Mouse (Mus musculus) fibroblast of lung, adult 2 months (primary cell): ENCODE data around the gene Xirp2.
"Not testable (repeated sequence)": the region's sequence is repeated elsewhere in the genome, so short reads cannot be mapped to it uniquely, and the experiment has no call there.

Source experiments
- DNase-seq: peaks from one replicate; pipeline ENCODE4 v3.0.0-alpha.2; 2011; ENCODE audit warnings: low read depth

Xirp2 gene

GRCm38 (mm10) chr2:67445780-67446179 is at the start of gene Xirp2:
Xirp2 (plus strand) TSS chr2:67446002.
- no peak for DNase-seq

DNA sequence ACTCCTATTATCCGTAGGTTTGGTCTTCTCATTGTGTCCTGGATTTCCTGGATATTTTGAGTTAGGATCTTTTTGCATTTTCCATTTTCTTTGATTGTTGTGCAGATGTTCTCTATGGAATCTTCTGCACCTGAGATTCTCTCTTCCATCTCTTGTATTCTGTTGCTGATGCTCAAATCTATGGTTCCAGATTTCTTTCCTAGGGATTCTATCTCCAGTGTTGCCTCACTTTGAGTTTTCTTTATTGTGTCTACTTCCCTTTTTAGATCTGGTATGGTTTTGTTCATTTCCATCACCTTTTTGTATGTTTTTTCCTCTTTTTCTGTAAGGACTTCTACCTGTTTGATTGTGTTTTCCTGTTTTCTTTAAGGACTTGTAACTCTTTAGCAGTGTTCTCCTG is 32.4 kb upstream of the Xirp2 start, which contains the start of gene Gm21830:
TSS of gene Gm21830 (plus strand) at position 301 of the 400 bp plus-strand sequence.
- DNase-seq: not testable (repeated sequence)

GRCm38 (mm10) chr2:67420853-67421252 is 24.9 kb upstream of the Xirp2 start:
- DNase-seq: no peak

DNA sequence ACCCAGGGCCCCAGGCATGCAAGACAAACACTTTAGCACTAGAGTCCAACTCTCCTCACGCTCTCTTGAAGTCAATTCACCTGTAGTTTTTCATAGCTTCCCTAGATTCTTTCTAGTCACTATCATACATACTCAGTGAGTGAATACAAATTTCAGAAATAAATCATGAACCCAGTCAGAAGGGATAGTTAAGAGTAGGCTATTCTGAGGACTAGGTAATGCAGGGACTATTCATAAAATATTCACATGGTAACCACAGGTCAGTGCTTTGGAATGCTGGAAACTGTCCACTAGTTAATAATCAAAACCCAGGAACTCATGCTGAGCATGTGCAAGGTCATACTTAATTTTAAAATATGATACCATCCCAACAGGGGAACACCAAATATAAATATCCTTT is 23.0 kb upstream of the Xirp2 start:
- no peak for DNase-seq

GRCm38 (mm10) chr2:67433081-67433480 is 12.7 kb upstream of the Xirp2 start, which contains the start of gene Gm26727:
Gm26727 (minus strand) TSS chr2:67433181.
- DNase-seq: no peak

GRCm38 (mm10) chr2:67438309-67438708 is 7.5 kb upstream of the Xirp2 start:
- DNase-seq: no peak

GRCm38 (mm10) chr2:67446772-67447171 is 970 bp downstream of the Xirp2 start:
- no peak for DNase-seq

- no peak for DNase-seq
Measured at GRCm38 (mm10) chr2:67447206-67447605, 1.4 kb downstream of the Xirp2 start.

DNA sequence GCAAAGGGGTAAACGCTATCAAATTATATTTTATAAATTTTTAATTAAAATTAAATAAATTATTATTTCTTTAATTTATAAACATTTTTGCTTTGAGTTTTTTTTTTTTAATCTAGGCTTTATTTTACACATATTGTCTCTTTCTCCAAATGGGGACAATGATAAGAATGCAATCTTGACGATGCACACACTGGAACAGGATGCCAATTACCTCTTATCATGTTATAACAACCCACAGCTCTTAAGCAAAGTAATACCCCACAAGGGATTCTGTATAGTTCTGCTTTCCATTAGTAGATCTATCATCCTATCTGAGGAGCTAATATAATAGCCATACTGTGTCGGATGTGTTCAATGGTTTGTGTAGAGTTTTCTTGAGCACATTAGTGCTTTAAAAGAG is 15.1 kb downstream of the Xirp2 start:
- no peak for DNase-seq

DNA sequence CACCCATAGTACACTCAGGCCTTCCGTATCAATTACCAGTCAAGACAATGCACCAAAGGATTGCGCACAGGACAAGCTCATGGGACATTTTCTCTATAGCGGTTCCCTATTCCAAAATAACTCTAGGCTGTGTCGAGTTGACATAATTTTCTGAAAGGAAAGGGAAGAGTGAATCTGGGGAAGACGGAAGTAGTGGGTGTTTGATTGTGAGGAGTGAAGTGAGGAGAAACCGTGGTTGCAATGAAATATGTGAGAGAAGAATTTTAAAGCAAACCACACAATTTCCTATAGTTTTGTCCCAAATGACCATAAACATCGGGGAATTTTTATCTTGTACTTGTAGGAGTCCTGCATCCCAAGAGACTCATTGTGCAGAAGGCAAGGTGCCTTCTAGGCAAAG is 21.2 kb downstream of the Xirp2 start:
- no peak for DNase-seq

- DNase-seq: not testable (repeated sequence)
Measured at GRCm38 (mm10) chr2:67470030-67470429, 24.2 kb downstream of the Xirp2 start.

DNA sequence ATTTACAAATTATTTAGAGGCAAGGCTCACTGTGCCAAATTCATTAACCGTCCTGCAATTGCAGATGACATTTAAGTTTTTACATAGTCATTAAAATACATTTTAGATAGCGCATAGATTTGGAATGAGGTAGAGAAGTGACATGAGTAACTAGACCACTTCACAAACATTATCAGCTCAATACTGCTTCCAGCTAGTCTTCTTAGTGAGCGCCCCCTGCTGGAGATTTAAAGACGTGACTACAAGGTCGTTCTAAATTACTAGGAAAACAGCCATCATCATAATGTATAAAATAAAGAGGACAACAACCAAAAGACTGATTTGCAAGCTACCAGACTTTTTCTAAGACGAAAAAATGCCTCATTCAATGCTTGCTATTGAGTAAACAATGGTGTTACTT is 32.0 kb downstream of the Xirp2 start:
- peak; percentile 2 for DNase-seq

- DNase-seq: no peak
Measured at GRCm38 (mm10) chr2:67481051-67481450, 35.2 kb downstream of the Xirp2 start.

DNA sequence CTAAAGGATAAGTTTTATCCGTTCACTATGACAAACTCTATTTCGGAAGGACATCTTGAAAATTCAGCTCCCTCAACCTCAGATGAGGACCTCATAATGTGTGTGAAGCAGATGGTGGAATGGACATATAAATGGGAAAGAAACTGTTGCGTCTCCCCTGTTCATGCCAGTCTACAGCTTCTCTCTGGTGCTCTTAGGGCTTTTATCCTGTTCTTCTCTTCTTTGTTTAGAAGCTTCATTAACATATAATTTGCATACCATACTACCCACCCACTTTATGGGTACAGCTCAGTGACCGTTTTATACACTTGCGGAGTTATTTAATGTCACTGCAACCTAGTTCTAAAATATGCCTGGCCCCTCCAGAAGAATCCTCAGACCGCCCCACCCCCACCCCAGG is 40.9 kb downstream of the Xirp2 start:
- DNase-seq: no peak

GRCm38 (mm10) chr2:67487162-67487561 is 41.4 kb downstream of the Xirp2 start:
- DNase-seq: no peak

GRCm38 (mm10) chr2:67488465-67489127 is 42.8 kb downstream of the Xirp2 start:
- no peak for DNase-seq

DNA sequence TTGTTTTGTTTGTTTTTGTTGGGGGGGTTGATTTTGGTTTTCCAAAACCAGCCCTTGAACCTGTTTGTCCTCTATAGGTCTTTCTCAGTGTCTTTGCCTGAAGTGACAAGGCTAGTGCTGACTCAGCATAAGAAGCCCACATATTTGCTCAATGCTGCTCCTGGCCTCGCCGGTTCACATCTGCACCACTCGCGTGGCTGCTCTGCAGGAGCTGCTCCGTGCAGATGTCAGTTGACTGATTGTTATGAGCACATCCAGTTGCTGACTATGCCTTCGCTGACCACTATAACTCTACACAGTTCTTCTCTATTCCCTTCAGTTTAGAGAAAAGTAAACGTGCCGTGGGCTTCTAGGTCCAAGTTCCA is 43.3 kb downstream of the Xirp2 start:
- no peak for DNase-seq

DNA sequence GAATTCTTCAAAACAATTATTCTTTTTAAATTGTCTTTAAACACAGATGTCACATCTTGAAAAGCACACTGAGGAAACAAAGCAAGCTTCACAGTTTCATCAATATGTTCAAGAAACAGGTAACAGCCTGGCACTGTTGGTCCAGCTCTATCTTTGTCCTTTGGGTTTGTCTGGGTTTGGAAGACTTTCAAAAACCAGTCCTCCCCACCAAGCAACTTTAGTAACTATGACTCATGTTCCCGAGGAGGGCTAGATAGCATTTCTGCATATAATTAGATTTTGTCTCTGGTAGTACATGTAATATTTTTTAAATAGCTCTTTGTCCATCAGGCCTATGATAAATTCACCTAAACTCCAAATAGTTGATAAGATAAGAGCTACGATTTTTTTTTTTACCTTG is 59.7 kb downstream of the Xirp2 start:
- DNase-seq: no peak

DNA sequence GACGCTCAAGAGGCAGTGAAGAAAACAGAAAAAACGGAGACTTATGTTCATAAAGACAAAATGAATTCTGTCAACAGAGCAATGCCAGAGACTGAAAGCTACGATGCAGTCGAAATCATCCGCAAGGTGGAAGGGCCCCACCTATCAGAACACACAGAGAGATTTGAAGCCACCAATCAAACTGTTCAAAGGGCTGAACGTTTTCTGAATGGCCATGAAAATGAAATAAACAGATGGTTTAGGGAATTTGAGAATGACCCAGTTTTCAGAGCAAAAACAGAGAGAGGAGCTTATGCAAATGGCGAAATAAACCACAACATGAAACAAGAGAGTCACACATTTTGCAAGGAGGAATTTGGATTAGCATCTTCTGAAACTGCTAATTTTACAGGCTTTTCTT is 70.6 kb downstream of the Xirp2 start:
- DNase-seq: no peak

- no peak for DNase-seq
Measured at GRCm38 (mm10) chr2:67535347-67535746, 89.5 kb downstream of the Xirp2 start.

- no peak for DNase-seq
Measured at GRCm38 (mm10) chr2:67539426-67539825, 93.6 kb downstream of the Xirp2 start.

DNA sequence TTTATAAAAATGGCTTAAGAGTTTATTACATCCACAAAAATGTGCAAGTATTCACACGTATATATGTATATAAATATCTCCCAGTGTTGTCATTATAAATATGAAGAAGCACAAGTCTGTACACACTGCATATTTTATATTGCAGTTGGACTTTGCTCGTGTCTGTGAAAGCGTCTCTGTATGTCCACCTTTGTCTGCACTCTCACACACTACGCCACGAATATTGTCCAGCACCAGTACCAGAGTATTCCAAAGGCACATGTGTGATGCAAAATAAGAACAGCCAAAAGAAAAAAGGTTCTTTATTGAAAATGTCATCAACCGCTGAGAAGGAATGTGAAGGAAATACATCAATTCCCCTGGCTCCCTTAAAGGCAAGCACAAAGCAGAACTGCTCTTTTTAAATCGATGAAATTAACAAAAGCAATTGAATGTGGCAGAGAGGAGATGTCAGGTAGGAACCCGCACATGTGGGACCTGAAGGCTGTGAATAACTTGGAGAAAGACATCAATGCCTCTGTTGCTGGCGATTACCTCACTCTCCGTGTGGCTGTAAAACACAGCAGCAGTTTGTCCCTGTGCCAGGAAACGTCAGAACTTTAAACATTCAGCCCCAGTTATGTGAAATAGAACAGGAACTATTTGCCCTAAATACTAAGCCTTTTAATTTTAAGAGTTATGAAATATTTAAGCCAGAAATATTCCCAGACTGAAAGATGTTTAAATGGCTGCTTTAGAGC is 96.3 kb downstream of the Xirp2 start:
- DNase-seq: no peak

GRCm38 (mm10) chr2:67544426-67544825 is 98.6 kb downstream of the Xirp2 start:
- DNase-seq: no peak
